Mouse (Mus musculus): ENCODE measurements around the gene Ccl9.
A peak's percentile ranks its signal among the peaks of the same experiment; 100 is the strongest.
"Not testable (repeated sequence)": the region's sequence is repeated elsewhere in the genome, so short reads cannot be mapped to it uniquely, and the experiment has no call there.

The Ccl9 gene

GRCm38 (mm10) chr11:83580699-83581232 is 2.3 kb upstream of the Ccl9 start:
- DNase-seq (ENCODE audit: low read depth), result no peak

DNA sequence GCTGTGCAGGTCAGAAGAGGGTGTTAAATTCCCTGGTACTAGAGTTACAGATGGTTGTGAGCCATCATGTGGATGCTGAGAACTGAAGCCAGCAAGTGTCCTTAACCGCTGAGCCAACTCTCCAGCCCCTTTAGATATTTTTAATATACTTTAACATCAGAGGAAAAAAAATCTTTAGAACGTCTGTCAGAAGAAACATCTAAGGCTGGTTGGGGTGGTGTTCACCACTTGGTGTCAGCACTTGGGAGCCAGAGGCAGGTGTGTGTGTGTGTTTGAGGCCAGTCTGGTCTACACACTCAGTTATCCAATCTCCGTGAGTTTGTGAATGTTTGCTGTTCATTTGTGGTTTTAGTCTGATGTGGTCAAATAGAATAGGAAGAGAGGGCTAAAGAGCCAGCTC is 563 bp upstream of the Ccl9 start:
- no peak for DNase-seq (ENCODE audit: low read depth)

GRCm38 (mm10) chr11:83576927-83577555 is 1.4 kb downstream of the Ccl9 start:
- DNase-seq (ENCODE audit: low read depth), result no peak

- no peak for DNase-seq (ENCODE audit: low read depth)
Observed at GRCm38 (mm10) chr11:83572834-83573233, 5.6 kb downstream of the Ccl9 start.

GRCm38 (mm10) chr11:83572223-83572622 is 6.2 kb downstream of the Ccl9 start:
- DNase-seq (ENCODE audit: low read depth), result no peak

- no peak for DNase-seq (ENCODE audit: low read depth)
Observed at GRCm38 (mm10) chr11:83570189-83570588, 8.2 kb downstream of the Ccl9 start.

DNA sequence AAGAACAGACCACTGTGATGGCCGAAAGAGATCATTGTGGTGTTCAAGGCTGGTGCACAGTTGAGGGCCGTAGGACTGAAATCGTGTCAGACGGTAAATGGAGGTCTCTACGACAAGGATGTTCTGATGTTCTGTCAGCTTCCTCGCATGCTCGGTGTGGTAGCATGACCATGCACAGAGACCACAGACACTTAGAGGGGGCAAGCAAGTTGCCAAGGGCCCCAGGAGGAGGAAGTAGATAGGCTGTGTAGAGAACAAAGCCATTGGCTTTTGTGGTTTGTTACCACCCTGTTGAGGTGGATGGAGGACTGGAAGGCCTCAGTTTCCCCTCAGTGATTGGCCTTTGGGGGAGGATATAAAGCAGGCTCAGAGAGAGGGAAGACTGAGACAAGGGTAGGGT is 9.2 kb downstream of the Ccl9 start:
- DNase-seq (ENCODE audit: low read depth), result no peak

DNA sequence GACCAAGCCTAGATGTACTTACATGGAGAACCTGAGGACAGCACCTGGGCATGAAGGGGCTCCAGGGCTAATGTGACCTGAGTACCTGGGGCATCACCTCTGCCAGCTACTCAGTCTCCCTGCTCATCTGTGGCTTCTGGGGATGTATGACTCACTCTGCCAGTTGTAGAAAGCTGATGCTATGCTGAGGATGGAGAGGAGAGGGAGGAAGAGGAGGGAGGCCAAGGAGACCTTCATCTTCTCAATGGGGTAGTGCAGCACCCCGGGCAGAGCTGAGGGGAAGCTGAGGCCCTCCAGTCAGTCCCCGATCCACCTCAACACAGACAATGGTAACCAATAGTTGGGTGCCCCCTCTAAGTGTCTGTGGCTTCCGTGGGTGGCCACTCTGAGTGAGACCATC is 9.7 kb downstream of the Ccl9 start:
- DNase-seq (ENCODE audit: low read depth), result no peak

DNA sequence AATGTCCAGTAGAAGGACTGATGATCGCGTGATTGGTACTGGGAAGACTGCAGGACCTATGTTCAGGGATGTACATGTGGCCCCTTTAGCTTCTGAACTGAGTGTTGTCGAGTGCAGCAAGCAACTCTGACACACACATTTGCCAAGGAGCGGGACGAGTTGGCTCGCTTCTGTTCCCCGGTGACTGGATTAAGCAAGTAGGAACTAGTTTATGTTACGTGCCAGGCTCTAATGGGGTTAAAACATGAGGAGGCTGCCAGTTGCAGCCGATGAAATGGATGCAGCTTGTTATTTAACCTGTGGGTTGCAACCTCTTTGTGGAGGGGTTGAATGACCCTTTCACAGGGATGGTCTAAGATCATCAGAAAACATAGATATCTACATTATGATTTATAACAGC is 10.4 kb downstream of the Ccl9 start:
- DNase-seq (ENCODE audit: low read depth), result no peak

DNA sequence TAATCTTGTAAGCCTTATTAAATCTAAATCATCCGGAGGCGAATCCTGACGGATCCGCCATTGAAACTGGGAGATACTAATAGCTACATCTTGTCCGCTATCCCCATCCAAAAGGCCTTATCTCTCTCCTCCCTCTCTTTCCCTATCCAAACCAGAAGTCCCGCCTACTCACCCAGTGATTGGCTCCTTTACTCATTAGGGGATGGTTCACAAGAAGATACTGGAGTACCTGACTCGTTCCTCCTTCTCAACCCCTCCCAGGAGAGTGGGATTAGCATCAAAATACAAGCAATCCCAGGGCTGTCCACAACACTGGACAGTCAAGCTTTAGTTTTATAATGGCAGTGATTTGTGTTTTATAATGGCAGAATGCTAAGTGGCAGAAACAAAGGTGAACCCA is 11.1 kb downstream of the Ccl9 start:
- no peak for DNase-seq (ENCODE audit: low read depth)

- no peak for DNase-seq (ENCODE audit: low read depth)
Observed at GRCm38 (mm10) chr11:83566617-83567016, 11.8 kb downstream of the Ccl9 start.

- DNase-seq (ENCODE audit: low read depth), result no peak
Observed at GRCm38 (mm10) chr11:83563754-83564153, 14.7 kb downstream of the Ccl9 start.

- no peak for DNase-seq (ENCODE audit: low read depth)
Observed at GRCm38 (mm10) chr11:83562311-83562887, 16.0 kb downstream of the Ccl9 start.

DNA sequence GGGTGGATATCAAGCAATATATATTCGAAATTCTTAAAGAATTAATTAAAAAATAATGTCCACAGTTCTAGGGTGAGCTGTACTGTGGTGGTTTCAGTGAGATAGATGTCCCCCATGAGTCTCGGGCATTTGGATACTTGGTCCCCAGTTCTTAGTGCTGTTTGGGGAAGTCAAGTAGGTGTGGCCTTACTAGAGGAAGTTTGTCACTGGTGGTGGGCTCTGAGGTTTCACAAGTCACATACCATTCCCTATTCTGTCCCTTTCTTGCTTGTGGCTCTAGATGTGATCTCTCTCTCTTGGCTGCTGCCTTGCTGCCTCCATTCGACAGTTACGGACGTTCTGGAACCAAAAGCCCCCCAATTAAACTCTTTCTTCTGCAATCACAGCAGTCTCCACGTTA is 18.0 kb downstream of the Ccl9 start:
- DNase-seq (ENCODE audit: low read depth), result no peak

GRCm38 (mm10) chr11:83557074-83557473 is 21.4 kb downstream of the Ccl9 start:
- DNase-seq (ENCODE audit: low read depth), result no peak

GRCm38 (mm10) chr11:83556085-83556781 is 22.2 kb downstream of the Ccl9 start:
- DNase-seq (ENCODE audit: low read depth), result peak; percentile 80

- no peak for DNase-seq (ENCODE audit: low read depth)
Observed at GRCm38 (mm10) chr11:83551668-83552067, 26.8 kb downstream of the Ccl9 start.

DNA sequence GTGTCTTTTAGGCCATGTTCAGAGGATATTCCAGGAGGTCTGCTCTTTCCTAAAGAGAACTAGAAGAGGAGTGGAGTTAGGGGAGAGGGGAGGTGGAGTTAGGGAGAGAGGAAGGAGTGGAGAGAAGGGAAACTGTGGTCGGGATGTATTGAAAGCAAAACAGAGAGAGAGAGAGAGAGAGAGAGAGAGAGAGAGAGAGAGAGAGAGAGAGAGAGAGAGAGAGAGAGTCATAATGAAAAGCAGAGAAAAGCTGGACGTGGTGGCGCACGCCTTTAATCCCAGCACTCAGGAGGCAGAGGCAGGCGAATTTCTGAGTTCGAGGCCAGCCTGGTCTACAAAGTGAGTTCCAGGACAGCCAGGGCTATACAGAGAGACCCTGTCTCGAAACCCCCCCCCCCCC is 27.4 kb downstream of the Ccl9 start:
- DNase-seq (ENCODE audit: low read depth), result not testable (repeated sequence)

- peak; percentile 85 for DNase-seq (ENCODE audit: low read depth)
Observed at GRCm38 (mm10) chr11:83550186-83550632, 28.2 kb downstream of the Ccl9 start.

GRCm38 (mm10) chr11:83544214-83544613 is 34.2 kb downstream of the Ccl9 start:
- no peak for DNase-seq (ENCODE audit: low read depth)

GRCm38 (mm10) chr11:83541415-83541814 is 37.0 kb downstream of the Ccl9 start:
- DNase-seq (ENCODE audit: low read depth), result no peak

- peak; percentile 70 for DNase-seq (ENCODE audit: low read depth)
Observed at GRCm38 (mm10) chr11:83540931-83541330, 37.5 kb downstream of the Ccl9 start.

DNA sequence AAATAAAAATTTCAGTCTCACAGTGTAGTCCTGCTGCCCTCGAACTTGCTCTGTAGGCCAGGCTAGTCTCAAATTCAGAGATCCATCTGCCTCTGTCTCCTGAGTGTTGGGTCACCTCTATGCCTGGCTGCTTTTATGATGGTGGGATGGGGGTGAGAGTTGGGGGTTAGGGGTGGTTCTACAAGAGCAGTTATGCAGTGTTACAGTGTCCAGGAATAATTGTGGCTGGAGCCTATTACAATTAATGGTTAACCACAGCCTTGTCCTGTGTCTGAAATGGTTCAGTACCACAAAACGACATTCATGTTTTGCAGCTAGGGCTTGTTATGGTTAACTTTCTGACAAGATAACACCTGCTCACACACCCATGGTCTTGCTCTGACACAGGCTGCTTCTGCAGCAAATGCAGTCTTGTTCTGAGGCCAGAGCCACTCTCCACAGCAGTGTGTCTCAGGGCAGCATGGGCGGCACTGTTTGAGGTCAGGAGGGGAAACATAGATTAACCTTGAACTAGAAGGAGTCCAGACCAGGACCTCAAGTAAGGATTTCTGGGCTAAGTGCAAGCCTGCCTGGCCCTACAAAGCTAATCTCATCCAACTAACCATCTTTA is 39.6 kb downstream of the Ccl9 start:
- DNase-seq (ENCODE audit: low read depth), result no peak

All from induced T-regulatory cell, adult 2 months (primary cell).